Mouse (Mus musculus) adrenal gland (tissue): ENCODE measurements around the gene Mrpl55.

Experiments used
- intact Hi-C: fragments of 180-260 bp; cut with DNase I; formaldehyde crosslinking; loops from one replicate; pipeline ENCODE4 v1.15.1; 2025
- long read RNA-seq, 2 experiments: library from polyadenylated mRNA; unstranded; transcript quantifications; one replicate each; pipeline ENCODE4 v2.0.0; 2020; ENCODE audit warnings: borderline replicate concordance in 1 of 2; ENCODE audit not compliant: insufficient replicate concordance in 1 of 2

Mrpl55 gene
- long read RNA-seq, experiment 1, transcript Mrpl55-201 (4 exons, 940 nt), result major isoform, 25 of 59 reads
- long read RNA-seq, experiment 1, transcript Mrpl55-205 (4 exons, 718 nt), result minor isoform, 10 of 59 reads
- long read RNA-seq, experiment 1, transcript Mrpl55-203 (4 exons, 792 nt), result minor isoform, 12 of 59 reads
- long read RNA-seq, experiment 1, partial matches to known transcripts, result 5 of 59 reads
- long read RNA-seq, experiment 1, other reads (novel, unspliced or antisense), result 5 of 59 reads
- long read RNA-seq, experiment 2, transcript Mrpl55-203 (4 exons, 792 nt), result minor isoform, 20 of 66 reads
- long read RNA-seq, experiment 2, transcript Mrpl55-201 (4 exons, 940 nt), result major isoform, 26 of 66 reads
- long read RNA-seq, experiment 2, transcript Mrpl55-205 (4 exons, 718 nt), result minor isoform, 8 of 66 reads
- long read RNA-seq, experiment 2, partial matches to known transcripts, result 0 of 66 reads
- long read RNA-seq, experiment 2, other reads (novel, unspliced or antisense), result 9 of 66 reads

DNA sequence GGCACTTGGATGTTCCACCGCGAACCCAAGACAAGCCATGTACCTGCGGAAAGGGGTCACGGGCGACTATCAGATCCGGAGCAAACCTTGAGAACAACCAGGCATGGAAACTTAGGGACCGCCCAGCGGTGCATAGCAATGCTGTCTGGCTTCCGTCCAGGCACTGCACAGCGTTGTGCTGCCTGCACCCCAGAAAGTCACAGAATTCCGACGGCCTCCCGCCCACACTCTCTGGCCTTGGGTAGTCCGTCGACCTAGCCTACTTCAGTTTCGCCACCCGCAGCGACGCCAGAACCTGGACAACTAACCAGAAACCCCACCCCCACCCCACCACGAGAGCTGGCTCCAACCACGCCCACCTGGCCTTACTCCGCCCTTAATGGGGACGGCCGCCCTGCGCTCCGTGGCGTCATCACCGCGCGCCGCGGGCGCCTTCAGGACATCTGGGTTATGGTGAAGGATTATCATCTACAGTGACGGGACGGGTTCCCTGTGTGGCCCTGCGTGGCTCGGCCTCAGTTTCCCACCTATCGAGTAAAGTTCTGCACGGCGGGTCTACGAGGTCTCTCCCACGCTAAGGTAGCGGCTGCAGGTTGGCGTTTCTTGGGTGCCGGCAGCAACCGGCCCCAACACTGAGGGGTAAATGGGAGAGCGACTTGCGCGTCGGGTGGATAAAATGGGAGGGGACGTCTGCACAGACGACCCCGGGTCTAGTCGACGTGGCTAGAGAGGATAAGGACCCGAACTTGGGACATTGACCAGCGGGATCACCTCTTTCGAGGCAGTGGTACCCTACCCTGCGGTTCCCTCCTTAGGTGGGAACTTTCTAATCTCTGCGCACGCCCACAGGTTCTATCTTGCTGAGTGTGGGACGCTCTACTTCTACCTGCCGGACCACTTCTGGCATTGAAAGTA lies at the start of gene Mrpl55:
Mrpl55 (plus strand) TSS at position 406 of the 915 bp plus-strand sequence.
- intact Hi-C loops, result loop anchor here (1.0 kb wide), 1 partner anchor 11 kb away; no protein-coding TSS in a partner anchor

GRCm38 (mm10) chr11:59154220-59154619 lies 48.1 kb upstream of the Mrpl55 start:
- intact Hi-C loops, result no loop called here

- intact Hi-C loops, result no loop called here
These were observed 46.4 kb upstream of the Mrpl55 start for GRCm38 (mm10) chr11:59155900-59156299.

GRCm38 (mm10) chr11:59159099-59159498 lies 43.2 kb upstream of the Mrpl55 start:
- intact Hi-C loops, result no loop called here

DNA sequence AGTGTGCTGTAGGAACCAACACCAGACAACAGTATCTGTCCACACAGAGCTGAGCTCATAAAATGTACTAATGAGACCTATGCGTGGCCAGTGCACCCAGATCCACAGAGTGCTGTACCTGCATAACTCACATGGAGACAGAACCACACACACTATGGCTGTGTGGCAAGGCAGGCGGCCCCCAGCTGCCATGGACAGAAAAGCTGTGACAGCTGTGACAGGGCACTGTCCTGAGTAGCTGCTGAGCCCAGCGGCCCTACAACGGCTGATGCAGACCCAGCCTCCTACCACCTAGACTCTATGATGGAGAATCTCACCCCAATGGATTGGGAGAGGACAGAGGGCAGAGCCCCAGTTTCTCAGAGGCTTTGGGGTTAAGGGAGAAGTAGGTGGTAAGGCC lies 42.7 kb upstream of the Mrpl55 start:
- intact Hi-C loops, result no loop called here

DNA sequence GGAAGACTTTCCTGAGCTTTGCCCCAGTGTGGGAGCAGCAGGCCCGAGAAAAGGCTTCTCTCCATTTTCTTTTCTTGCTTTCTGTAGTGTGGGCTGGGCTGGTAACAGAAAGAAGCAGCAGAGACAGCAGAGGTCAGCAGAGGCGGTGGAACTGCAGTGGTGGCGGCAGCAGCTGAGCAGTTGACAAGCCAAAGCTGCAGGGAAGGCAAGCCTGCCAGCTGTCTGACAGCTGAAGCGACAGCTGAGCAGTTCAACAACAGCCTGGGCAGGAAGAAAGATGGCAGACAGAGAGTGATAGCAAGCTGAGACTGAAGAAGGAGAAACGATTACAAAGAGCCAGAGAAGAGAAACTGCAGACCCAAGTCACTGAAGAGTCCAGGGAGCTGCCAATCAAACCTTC lies 40.9 kb upstream of the Mrpl55 start:
- intact Hi-C loops, result no loop called here

- intact Hi-C loops, result no loop called here
These were observed 39.6 kb upstream of the Mrpl55 start for GRCm38 (mm10) chr11:59162443-59163254.

DNA sequence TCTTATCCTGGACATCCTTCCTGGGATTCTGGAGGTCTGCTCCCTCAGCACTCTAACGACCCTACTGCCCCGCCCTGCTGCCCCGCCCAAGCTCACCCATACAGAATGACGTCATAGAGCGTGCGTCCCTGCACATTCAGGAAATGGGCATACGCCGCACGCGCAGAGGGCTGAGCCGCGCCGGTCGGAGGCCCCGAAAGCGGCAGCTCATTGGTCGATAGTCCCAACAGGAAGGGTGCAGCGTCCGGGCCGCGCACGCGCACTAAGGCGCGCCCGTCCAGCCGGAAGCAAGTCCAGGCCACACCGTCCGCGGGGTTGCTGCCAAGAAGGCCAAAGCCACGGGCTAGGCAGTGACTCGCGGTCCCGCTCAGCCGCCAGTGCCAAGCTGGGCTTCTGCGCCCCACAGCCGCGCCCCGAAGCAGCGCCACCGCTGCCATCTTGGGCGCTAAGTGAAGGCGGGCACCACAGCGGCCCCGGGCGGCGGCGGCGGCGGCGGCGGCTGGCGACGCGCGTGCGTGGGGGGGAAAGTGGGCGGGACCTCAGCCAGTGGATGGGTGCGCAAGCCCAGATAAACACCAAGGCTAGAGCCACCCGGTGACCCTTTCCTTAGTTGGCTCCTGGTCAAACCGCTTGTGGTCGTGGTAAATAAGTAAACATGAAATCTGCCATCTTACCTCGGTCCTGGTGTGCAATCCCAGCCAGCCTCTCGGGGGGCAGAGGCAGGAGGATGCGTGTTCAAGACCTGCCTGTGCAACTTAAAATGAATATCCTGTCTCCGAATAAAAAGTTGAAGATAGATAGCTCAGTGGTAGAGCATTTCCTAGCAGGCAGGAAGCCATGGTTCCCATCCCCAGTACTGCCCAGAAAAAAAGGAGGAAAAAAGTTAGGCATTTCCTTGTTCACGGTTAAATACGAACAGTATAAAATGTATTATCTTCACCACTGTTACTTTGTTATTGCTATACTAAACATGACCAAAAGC lies 38.7 kb upstream of the Mrpl55 start, which contains the start of gene Iba57:
Iba57 (minus strand) TSS at position 485 of the 982 bp plus-strand sequence.
- intact Hi-C loops, result no loop called here

DNA sequence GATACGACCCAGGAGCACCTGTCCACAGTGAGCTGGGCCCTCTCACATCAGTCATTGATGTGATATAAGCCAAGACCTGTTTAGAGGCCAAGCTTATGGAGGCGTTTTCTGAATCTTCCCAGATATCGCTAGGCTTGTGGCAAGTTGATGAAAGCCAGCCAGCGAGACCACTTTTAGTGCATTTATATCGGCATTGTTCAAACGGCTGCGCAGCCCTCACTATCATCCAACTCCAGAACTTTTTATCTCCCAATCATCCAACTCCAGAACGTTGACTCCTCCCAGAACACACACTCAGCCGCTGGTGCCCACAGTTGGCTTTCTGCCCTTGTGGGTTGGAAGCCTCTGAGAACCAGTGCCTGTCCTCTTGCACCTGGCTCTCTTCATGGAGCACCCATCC lies 37.9 kb upstream of the Mrpl55 start:
- intact Hi-C loops, result no loop called here

DNA sequence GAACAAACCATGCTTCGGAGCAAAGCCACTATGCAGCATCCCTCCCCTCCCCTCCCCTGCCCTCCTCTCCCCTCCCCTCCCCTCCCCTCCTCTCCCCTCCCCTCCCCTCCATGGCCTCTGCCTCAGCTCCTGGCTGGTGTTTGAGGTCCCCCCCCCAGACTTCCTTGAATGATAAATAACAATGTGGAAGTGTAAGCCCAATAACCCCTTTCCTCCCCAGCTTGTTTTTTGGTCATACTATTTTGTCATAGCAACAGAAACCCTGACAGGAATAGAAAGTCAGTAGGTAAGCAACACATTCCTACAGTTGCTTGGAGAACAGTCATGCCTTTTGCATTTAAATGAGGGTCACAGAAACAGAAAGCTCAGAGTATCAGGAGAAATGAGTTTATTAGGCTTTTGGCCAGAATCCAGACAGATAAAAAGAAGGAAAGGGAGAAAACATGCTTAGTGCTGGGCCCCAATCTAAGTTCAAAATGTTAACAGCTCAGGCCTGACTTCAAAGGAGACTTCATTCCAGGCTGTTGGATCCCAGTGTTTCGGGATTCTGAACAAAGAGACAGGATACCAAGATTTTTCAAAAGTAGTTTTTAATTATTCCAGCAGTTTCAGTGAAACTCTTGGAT lies 36.6 kb upstream of the Mrpl55 start:
- intact Hi-C loops, result no loop called here

DNA sequence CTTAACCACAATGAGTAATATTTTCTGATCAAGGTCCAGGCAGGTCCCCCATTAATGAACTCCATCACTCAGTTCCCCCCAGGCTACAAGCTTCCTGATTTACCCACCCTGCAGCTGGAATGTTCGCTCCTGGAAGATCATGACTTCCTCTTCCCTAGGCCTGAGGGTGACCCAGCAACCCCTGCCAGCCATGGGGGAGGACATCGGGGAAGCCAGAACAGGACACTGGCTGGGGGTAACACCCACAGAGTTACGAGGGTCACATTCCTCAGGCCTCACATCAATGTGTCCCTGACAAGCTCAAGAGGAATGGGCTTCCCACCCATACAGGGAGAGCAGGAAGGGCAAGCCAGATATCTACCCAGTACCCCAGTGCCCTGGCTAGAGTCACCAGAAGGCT lies 32.5 kb upstream of the Mrpl55 start:
- intact Hi-C loops, result no loop called here

- intact Hi-C loops, result no loop called here
These were observed 31.7 kb upstream of the Mrpl55 start for GRCm38 (mm10) chr11:59170549-59170948.

- intact Hi-C loops, result no loop called here
These were observed 28.0 kb upstream of the Mrpl55 start for GRCm38 (mm10) chr11:59174189-59174838.

DNA sequence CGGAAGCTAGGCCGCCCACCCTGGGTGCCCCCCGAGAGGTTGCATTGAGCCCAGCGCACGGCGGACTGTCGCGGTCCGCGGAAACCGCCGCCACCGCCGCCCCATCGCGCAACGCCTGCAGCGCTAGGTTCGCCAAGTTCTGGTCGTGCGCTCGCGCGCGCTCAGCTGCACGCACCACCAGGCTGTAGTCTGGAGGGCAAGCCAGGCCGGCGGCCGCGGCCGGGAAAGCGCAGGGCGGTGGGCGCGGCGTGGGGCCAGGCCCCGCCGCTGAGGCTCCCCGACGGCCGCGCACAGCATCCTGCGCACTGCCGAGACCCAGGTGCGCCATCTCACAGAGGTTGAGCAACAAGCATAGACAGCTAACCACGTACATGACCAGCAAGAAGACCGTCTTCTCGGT lies 25.8 kb upstream of the Mrpl55 start:
- intact Hi-C loops, result no loop called here

DNA sequence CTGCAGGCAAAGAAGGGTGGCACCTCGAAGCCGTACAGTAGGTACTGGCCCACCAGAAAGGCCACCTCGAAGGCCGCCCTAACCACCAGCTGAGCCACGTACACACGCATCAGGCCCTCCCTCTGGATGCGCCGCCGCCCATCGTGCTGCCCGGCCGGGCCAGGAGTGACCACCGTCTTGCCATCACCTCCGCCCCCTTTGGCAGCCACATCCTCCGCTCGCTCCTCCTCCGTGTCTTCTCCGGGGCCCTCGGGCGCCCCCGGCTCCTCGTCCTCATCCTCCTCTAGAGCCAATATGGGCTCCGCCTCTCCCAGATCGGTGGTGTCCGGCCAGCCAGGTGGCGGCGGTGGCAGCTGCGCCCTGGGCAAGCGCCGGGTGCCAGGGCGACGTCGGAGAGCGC lies 25.4 kb upstream of the Mrpl55 start:
- intact Hi-C loops, result no loop called here

- intact Hi-C loops, result loop anchor here (5.0 kb wide), 1 partner anchor 86 kb away; no protein-coding TSS in a partner anchor
These were observed 19.4 kb upstream of the Mrpl55 start, which contains the start of gene Gjc2 for GRCm38 (mm10) chr11:59182864-59183331. TSS of gene Gjc2 (minus strand) at chr11:59183213.

GRCm38 (mm10) chr11:59183821-59184220 lies 18.5 kb upstream of the Mrpl55 start:
- intact Hi-C loops, result loop anchor here (5.0 kb wide), 1 partner anchor 87 kb away; no protein-coding TSS in a partner anchor

GRCm38 (mm10) chr11:59185490-59185889 lies 16.8 kb upstream of the Mrpl55 start:
- intact Hi-C loops, result no loop called here
